Mouse (Mus musculus) regulatory T cell (primary cell): ENCODE data around the gene Antxr1.

Source experiments
- in situ Hi-C: fragments of 300-600 bp; cut with MboI, MseI; formaldehyde crosslinking; loops from one replicate; pipeline ENCODE4 v1.15.1; 2025; ENCODE audit warnings: high pct_unique_total_duplicates

The Antxr1 gene

GRCm38 (mm10) chr6:87335091-87335934, at the start of gene Antxr1:
Antxr1 (minus strand) TSS chr6:87335821.
- in situ Hi-C loops = no loop called here

- in situ Hi-C loops = loop anchor here (10.0 kb wide), 1 partner anchor 280 kb away; no protein-coding TSS in a partner anchor
These were observed 49.1 kb upstream of the Antxr1 start for GRCm38 (mm10) chr6:87384761-87385160.

- in situ Hi-C loops = loop anchor here (10.0 kb wide), 1 partner anchor 281 kb away; no protein-coding TSS in a partner anchor
These were observed 48.5 kb upstream of the Antxr1 start for GRCm38 (mm10) chr6:87383926-87384691.

GRCm38 (mm10) chr6:87373057-87373456, 37.4 kb upstream of the Antxr1 start, which contains the start of gene Gkn2:
Gkn2 (plus strand) TSS chr6:87373357.
- in situ Hi-C loops = no loop called here

GRCm38 (mm10) chr6:87369223-87369622, 33.6 kb upstream of the Antxr1 start:
- in situ Hi-C loops = no loop called here

GRCm38 (mm10) chr6:87354441-87354840, 18.8 kb upstream of the Antxr1 start:
- in situ Hi-C loops = no loop called here

- in situ Hi-C loops = no loop called here
These were observed 15.2 kb upstream of the Antxr1 start, which contains the start of gene Gkn1 for GRCm38 (mm10) chr6:87350829-87351228. Gkn1 (minus strand) TSS chr6:87350942.

- in situ Hi-C loops = no loop called here
These were observed 294 bp upstream of the Antxr1 start for GRCm38 (mm10) chr6:87335935-87336295.

- in situ Hi-C loops = no loop called here
These were observed 1.1 kb downstream of the Antxr1 start for GRCm38 (mm10) chr6:87334361-87335090.

- in situ Hi-C loops = no loop called here
These were observed 3.2 kb downstream of the Antxr1 start for GRCm38 (mm10) chr6:87332380-87332779.

- in situ Hi-C loops = loop anchor here (5.0 kb wide), 1 partner anchor 221 kb away; no protein-coding TSS in a partner anchor
These were observed 7.1 kb downstream of the Antxr1 start for GRCm38 (mm10) chr6:87328265-87329173.

- in situ Hi-C loops = loop anchor here (5.0 kb wide), 1 partner anchor 220 kb away; no protein-coding TSS in a partner anchor
These were observed 8.7 kb downstream of the Antxr1 start for GRCm38 (mm10) chr6:87326932-87327331.

GRCm38 (mm10) chr6:87323381-87323780, 12.2 kb downstream of the Antxr1 start:
- in situ Hi-C loops = no loop called here

- in situ Hi-C loops = no loop called here
These were observed 17.0 kb downstream of the Antxr1 start for GRCm38 (mm10) chr6:87318651-87319050.

- in situ Hi-C loops = no loop called here
These were observed 18.7 kb downstream of the Antxr1 start for GRCm38 (mm10) chr6:87316966-87317365.

- in situ Hi-C loops = no loop called here
These were observed 22.9 kb downstream of the Antxr1 start for GRCm38 (mm10) chr6:87312761-87313160.

GRCm38 (mm10) chr6:87304486-87304885, 31.1 kb downstream of the Antxr1 start:
- in situ Hi-C loops = no loop called here

GRCm38 (mm10) chr6:87302746-87303145, 32.9 kb downstream of the Antxr1 start:
- in situ Hi-C loops = no loop called here

GRCm38 (mm10) chr6:87301991-87302390, 33.6 kb downstream of the Antxr1 start:
- in situ Hi-C loops = no loop called here

GRCm38 (mm10) chr6:87294904-87295303, 40.7 kb downstream of the Antxr1 start:
- in situ Hi-C loops = no loop called here
